Mouse (Mus musculus): Measurements from ENCODE around the gene Ptprr. TPM values are rescaled to one million over a fixed set of nuclear protein-coding genes. Genes with fewer than 3 reads are reported as not detected.

The Ptprr gene
- polyA plus RNA-seq (2017; shearing (Covaris generic)): 0.20 TPM

GRCm38 (mm10) chr10:116017845-116018479, at the start of gene Ptprr:
TSS of gene Ptprr (plus strand) at chr10:116018213.

GRCm38 (mm10) chr10:116113867-116114474, 96.0 kb downstream of the Ptprr start, which contains the start of gene 4933416C03Rik:
TSS of gene 4933416C03Rik (minus strand) at chr10:116113917.

GRCm38 (mm10) chr10:116275280-116275679, 257.3 kb downstream of the Ptprr start, which contains the start of gene Ptprb:
TSS of gene Ptprb (plus strand) at chr10:116275523.

Other genes starting within 250 kb of the Ptprr start
- gene Tspan8, start 201.4 kb upstream of the Ptprr start, polyA plus RNA-seq (2017; shearing (Covaris generic)): not detected
- not detected for gene 4933416C03Rik, start 95.7 kb downstream of the Ptprr start, polyA plus RNA-seq (2017; shearing (Covaris generic))

Data from effector memory CD4-positive, alpha-beta T cell, adult 5 months (primary cell).